Mouse (Mus musculus) spleen, adult 2 months (tissue): ENCODE measurements around the gene Xrcc5.

Experiments
- CTCF ChIP-seq: fragments of 200-500 bp; IDR thresholded peaks from 2 replicates; pipeline ENCODE4 v1.5.1; 2011; ENCODE audit warnings: mild to moderate bottlenecking, inconsistent platforms; ENCODE audit not compliant: insufficient read depth, insufficient read length, insufficient replicate concordance; ENCODE audit errors: extremely low read depth
- POLR2A ChIP-seq: fragments of 200-500 bp; IDR thresholded peaks from 2 replicates; pipeline ENCODE4 v1.6.1; 2011; ENCODE audit warnings: low read depth, low read length, inconsistent platforms

DNA sequence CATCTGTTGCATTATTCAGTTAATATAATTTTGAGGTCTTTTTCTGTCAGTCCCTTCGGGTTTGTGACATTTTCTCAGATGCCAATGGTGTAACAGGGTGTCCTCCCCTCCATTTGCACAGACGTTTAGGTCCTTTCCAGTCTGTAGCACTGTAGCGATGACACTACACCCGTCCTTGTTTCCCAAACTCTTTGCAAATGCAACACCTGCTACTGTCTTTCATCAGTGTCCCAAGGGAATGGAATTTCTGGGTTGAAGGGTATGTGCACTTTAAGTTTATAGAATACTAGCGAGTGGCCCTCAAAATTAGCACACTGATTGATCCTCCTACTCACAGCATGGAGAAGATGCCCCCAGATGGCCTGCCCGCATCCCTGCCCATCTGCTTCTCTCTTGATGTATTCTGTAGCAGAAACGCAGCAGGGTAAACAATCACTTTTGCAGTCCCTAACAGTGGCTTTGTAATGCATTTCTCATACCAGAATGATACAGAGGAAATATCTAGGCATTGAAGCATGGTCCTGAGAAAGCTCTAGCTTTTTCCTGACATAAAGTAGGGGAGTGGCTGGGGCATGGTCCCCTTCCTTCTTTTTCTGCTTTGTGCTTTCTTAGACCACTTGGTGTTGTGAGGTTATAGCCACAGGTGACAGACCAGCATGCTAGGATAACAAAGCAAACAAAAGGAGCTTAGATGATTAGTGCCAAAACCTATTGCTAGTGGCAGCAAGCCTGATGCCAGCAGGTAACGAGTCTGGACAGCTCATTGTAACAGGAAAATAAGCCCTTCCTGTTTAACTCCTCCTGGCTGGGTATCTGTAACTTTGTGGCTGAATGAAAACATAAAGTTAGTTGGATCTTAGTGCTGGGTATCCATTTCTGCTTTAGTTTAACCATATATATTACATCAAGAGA is 111.8 kb downstream of the Xrcc5 start:
- no peak for TF ChIP-seq CTCF
- TF ChIP-seq POLR2A, result no peak
